Mouse (Mus musculus): ENCODE measurements around the gene Cog7. TPM values are rescaled to one million over a fixed set of nuclear protein-coding genes. Genes with fewer than 3 reads are reported as not detected.

Gene Cog7
- polyA plus RNA-seq, 1 experiment from 2014 or later: 20.7 TPM

DNA sequence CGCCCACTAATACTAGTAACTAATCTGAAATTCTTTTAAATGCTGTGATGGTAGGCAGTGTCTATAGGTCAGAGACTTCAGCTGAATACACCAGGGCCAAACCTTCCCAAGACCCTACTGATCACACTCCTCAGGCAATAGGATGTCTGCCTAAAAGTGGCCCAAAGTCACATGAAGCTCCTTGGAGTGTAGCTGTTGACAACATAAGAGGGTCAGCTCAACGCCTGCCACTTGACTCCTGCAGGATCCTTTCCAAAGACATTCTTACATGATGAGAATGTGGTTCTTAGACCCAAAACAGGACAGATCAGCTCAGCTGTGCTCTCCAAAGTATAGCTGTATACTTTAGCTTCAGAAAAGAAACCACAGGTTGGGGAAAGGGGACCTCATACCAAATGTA lies 39.1 kb downstream of the Cog7 start:
- no peaks in the 10 kb centered on the region for H3K27me3 ChIP-seq (replicated peaks; ENCODE audit: control insufficient read depth, insufficient read depth, low read length)
- no peak overlapping the region for H3K4me2 ChIP-seq
- H3K4me1 ChIP-seq (replicated peaks; ENCODE audit: control insufficient read depth, insufficient read depth, low read length): 0 out of 2 replicates have a peak, but pooled peaks cover 2% of the 10 kb centered on the region
- H3K36me3 ChIP-seq (ENCODE audit: control insufficient read depth, insufficient read depth, low read length): peaks cover 8% of the 10 kb centered on the region
- no peak overlapping the region for H3K4me3 ChIP-seq (ENCODE audit: low read depth, low read length)
- H3K9ac ChIP-seq (ENCODE audit: low read depth, low read length): no peak overlapping the region
- DNase-seq (ENCODE audit: low spot score) (no peak), ATAC-seq (replicated peaks; ENCODE audit: low FRiP score) (no peak)
- H3K9me3 ChIP-seq (ENCODE audit: control insufficient read depth, low read length): no peaks in the 10 kb centered on the region
- no peak overlapping the region for H3K27ac ChIP-seq (ENCODE audit: low read depth, low read length)
- 97% methylated on average over 2 of the region's 2 CpGs for WGBS

DNA sequence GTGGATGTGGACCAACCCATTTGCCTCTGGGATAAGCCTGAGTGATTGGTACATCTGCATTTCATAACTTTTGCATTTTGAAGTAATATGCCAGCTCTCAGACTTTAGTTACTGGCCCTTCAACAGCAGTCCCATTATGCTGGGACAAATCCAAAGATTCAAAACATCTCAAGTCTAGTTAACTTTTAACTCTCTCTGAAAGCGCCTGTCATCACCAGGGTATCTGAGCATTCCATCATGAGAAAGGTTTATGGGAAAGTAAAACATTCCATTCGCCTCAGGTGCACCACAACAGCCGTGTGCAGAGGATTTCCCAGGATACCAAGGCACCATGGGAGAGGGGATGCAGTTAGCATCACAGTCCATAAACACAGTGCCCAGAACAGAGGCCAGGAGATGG lies 39.9 kb downstream of the Cog7 start:
- H3K4me2 ChIP-seq: no peak overlapping the region
- H3K36me3 ChIP-seq (ENCODE audit: control insufficient read depth, insufficient read depth, low read length): peaks cover 8% of the 10 kb centered on the region
- 0 out of 2 replicates have a peak, but pooled peaks cover 2% of the 10 kb centered on the region for H3K4me1 ChIP-seq (replicated peaks; ENCODE audit: control insufficient read depth, insufficient read depth, low read length)
- no peaks in the 10 kb centered on the region for H3K9me3 ChIP-seq (ENCODE audit: control insufficient read depth, low read length)
- WGBS: 77% methylated on average over 3 of the region's 3 CpGs
- H3K27me3 ChIP-seq (replicated peaks; ENCODE audit: control insufficient read depth, insufficient read depth, low read length): no peaks in the 10 kb centered on the region
- no peak overlapping the region for H3K4me3 ChIP-seq (ENCODE audit: low read depth, low read length)
- ATAC-seq (replicated peaks; ENCODE audit: low FRiP score): no peak
- H3K27ac ChIP-seq (ENCODE audit: low read depth, low read length): no peak overlapping the region
- no peak for DNase-seq (ENCODE audit: low spot score)
- H3K9ac ChIP-seq (ENCODE audit: low read depth, low read length): no peak overlapping the region

DNA sequence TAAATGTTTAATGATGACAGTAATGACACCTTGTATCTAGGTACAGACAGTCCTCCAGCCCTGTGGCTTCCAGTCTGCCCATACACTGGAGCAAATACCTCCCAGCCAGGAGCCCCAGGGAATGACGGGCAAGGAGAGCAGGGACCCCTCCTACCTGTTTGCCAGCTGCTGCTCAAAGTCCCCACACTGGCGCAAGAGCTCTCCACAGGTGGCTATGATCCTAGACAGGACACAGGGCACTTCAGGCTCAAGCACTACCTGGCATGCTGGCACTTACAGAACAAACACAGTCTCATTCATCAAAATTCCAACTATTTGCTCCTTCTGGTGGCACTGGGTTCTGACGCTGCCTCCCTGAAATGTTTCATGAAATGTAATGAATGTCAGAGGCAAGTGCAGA lies 40.5 kb downstream of the Cog7 start:
- ATAC-seq (replicated peaks; ENCODE audit: low FRiP score) (no peak), DNase-seq (ENCODE audit: low spot score) (no peak)
- no peak overlapping the region for H3K4me3 ChIP-seq (ENCODE audit: low read depth, low read length)
- no peak overlapping the region for H3K4me2 ChIP-seq
- H3K9me3 ChIP-seq (ENCODE audit: control insufficient read depth, low read length): no peaks in the 10 kb centered on the region
- peaks cover 8% of the 10 kb centered on the region for H3K36me3 ChIP-seq (ENCODE audit: control insufficient read depth, insufficient read depth, low read length)
- no peak overlapping the region for H3K27ac ChIP-seq (ENCODE audit: low read depth, low read length)
- 0 out of 2 replicates have a peak, but pooled peaks cover 2% of the 10 kb centered on the region for H3K4me1 ChIP-seq (replicated peaks; ENCODE audit: control insufficient read depth, insufficient read depth, low read length)
- H3K27me3 ChIP-seq (replicated peaks; ENCODE audit: control insufficient read depth, insufficient read depth, low read length): no peaks in the 10 kb centered on the region
- no peak overlapping the region for H3K9ac ChIP-seq (ENCODE audit: low read depth, low read length)
- 86% methylated on average over 3 of the region's 3 CpGs for WGBS

DNA sequence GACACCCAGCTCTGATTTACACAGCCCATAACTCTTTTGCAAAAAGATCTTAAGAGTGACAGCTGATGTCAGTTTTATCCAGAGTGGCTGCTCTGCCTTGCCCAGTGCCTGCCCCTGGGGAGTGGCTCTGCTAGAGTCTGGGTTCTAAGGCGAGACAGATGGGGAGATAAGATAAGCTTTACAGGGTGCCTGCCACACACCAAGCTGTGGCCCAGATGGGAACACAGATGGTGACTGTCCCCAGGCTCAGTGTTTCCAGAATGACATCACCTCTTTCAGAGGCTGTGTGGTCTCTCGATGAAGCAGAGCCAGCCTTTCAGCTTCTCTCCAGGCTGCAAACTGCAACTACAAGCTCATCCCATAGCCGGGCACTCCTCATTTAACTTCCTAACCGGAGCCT lies 41.8 kb downstream of the Cog7 start:
- no peak for DNase-seq (ENCODE audit: low spot score)
- peak; percentile 74 for ATAC-seq (replicated peaks; ENCODE audit: low FRiP score)
- no peaks in the 10 kb centered on the region for H3K27me3 ChIP-seq (replicated peaks; ENCODE audit: control insufficient read depth, insufficient read depth, low read length)
- no peak overlapping the region for H3K9ac ChIP-seq (ENCODE audit: low read depth, low read length)
- no peaks in the 10 kb centered on the region for H3K9me3 ChIP-seq (ENCODE audit: control insufficient read depth, low read length)
- H3K4me2 ChIP-seq: no peak overlapping the region
- H3K27ac ChIP-seq (ENCODE audit: low read depth, low read length): no peak overlapping the region
- peaks cover 8% of the 10 kb centered on the region for H3K36me3 ChIP-seq (ENCODE audit: control insufficient read depth, insufficient read depth, low read length)
- 44% methylated on average over 4 of the region's 4 CpGs for WGBS
- no peak overlapping the region for H3K4me3 ChIP-seq (ENCODE audit: low read depth, low read length)
- 0 out of 2 replicates have a peak, but pooled peaks cover 2% of the 10 kb centered on the region for H3K4me1 ChIP-seq (replicated peaks; ENCODE audit: control insufficient read depth, insufficient read depth, low read length)

DNA sequence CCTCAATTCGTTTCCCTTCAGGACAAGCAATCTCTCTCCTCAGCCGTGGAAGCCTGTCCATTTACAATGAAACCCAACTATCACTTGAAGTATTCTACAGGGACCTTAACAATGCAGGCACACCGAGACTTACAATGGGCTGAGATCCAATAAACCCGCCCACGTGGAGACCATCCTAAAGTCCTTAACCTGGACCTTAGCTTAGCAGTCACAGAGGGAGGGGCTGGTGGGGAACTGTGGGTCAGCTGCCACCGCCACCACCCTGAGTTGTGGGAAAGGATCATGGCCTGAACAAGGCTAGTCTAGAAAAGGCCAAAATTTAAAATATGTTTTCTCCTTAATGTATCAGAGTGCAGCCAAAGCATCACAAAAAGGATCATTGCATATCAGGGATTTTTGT lies 42.3 kb downstream of the Cog7 start:
- H3K4me3 ChIP-seq (ENCODE audit: low read depth, low read length): no peak overlapping the region
- WGBS: 76% methylated on average over 6 of the region's 6 CpGs
- H3K36me3 ChIP-seq (ENCODE audit: control insufficient read depth, insufficient read depth, low read length): peaks cover 8% of the 10 kb centered on the region
- no peak for DNase-seq (ENCODE audit: low spot score)
- ATAC-seq (replicated peaks; ENCODE audit: low FRiP score): no peak
- 0 out of 2 replicates have a peak, but pooled peaks cover 2% of the 10 kb centered on the region for H3K4me1 ChIP-seq (replicated peaks; ENCODE audit: control insufficient read depth, insufficient read depth, low read length)
- no peak overlapping the region for H3K4me2 ChIP-seq
- no peaks in the 10 kb centered on the region for H3K27me3 ChIP-seq (replicated peaks; ENCODE audit: control insufficient read depth, insufficient read depth, low read length)
- H3K9ac ChIP-seq (ENCODE audit: low read depth, low read length): no peak overlapping the region
- H3K9me3 ChIP-seq (ENCODE audit: control insufficient read depth, low read length): no peaks in the 10 kb centered on the region
- H3K27ac ChIP-seq (ENCODE audit: low read depth, low read length): no peak overlapping the region

DNA sequence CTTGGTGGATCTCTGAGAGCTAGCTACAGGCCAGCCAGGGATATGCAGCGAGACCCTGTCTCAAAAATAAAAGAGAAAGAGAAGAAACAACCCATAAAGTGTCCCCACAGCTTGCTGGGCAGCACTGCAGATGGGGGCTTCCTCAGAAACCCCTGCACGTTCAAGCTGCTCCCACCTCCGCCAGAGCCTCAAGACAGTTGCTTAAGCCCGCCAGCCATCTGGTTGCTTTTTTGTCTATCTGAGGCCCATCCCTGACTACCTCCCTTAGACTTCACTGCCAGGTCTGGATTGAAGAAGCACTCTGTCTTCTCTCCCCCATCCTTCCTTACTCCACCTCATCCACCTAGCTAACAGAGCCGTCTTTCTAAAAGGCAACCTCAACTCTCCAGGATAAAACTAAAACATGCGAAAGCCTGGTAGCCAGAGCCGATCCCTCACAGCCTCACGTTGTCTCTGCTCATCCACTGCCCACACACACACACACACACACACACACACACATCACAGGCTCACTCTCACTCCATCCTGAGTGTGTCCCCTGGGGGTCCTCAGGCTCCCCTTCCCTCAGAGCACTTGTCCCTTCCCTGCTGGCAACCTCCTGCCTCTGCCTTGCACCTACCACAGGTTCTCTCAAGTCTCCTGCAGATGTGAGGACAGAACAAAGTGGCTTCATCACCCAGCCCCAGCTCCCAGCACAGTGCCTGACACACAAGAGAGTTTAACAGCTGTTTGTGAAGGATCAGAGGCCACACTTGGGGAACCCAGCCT lies 43.2 kb downstream of the Cog7 start:
- peaks cover 6% of the 10 kb centered on the region for H3K36me3 ChIP-seq (ENCODE audit: control insufficient read depth, insufficient read depth, low read length)
- H3K9ac ChIP-seq (ENCODE audit: low read depth, low read length): no peak overlapping the region
- H3K27me3 ChIP-seq (replicated peaks; ENCODE audit: control insufficient read depth, insufficient read depth, low read length): no peaks in the 10 kb centered on the region
- 0 out of 2 replicates have a peak, but pooled peaks cover 2% of the 10 kb centered on the region for H3K4me1 ChIP-seq (replicated peaks; ENCODE audit: control insufficient read depth, insufficient read depth, low read length)
- no peak overlapping the region for H3K4me2 ChIP-seq
- WGBS: 87% methylated on average over 8 of the region's 8 CpGs
- no peak overlapping the region for H3K27ac ChIP-seq (ENCODE audit: low read depth, low read length)
- H3K4me3 ChIP-seq (ENCODE audit: low read depth, low read length): no peak overlapping the region
- no peak for ATAC-seq (replicated peaks; ENCODE audit: low FRiP score)
- no peaks in the 10 kb centered on the region for H3K9me3 ChIP-seq (ENCODE audit: control insufficient read depth, low read length)
- no peak for DNase-seq (ENCODE audit: low spot score)

DNA sequence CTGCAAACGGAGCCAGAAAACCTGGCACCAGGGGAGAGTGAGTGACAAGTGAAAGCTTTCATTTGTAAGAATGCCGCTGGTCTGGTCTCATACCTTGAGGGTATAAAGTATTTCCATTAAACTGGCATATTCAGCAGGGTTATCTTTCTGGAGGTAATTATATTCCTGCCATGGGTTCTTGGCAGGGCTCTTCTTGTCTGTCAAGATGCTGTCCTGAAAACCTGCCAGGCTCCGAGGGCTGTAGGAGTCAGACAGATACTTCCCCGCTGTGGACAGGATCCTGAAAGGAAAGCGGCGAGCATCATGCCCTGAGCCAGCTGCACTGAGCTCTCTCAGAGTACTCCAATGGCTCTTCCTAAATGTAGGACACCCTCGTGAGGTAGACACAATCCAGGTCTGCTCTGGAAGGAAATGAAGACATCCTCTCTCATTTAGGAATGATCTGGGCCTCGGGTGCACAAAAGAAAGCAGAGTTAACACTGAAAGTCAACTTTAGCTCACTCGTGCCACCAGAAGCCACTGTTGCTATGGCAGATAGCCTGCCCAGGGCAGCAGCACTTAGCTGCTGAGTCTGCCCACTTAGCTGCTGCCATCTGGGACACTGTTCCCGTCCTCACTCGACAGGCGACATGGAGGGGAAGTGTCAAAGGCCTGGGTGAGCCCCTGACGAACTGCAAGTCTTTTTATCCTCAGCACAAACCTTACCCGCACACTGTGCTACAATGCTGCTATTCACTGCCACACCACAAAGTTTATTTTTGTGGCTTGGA lies 44.5 kb downstream of the Cog7 start:
- H3K9me3 ChIP-seq (ENCODE audit: control insufficient read depth, low read length): no peaks in the 10 kb centered on the region
- no peak overlapping the region for H3K4me3 ChIP-seq (ENCODE audit: low read depth, low read length)
- no peak overlapping the region for H3K4me2 ChIP-seq
- no peak overlapping the region for H3K9ac ChIP-seq (ENCODE audit: low read depth, low read length)
- 0 out of 2 replicates have a peak, but pooled peaks cover 2% of the 10 kb centered on the region for H3K4me1 ChIP-seq (replicated peaks; ENCODE audit: control insufficient read depth, insufficient read depth, low read length)
- no peak overlapping the region for H3K27ac ChIP-seq (ENCODE audit: low read depth, low read length)
- H3K27me3 ChIP-seq (replicated peaks; ENCODE audit: control insufficient read depth, insufficient read depth, low read length): no peaks in the 10 kb centered on the region
- ATAC-seq (replicated peaks; ENCODE audit: low FRiP score) (no peak), DNase-seq (ENCODE audit: low spot score) (no peak)
- peaks cover 2% of the 10 kb centered on the region; the same call in 1 of the 2 replicates for H3K36me3 ChIP-seq (ENCODE audit: control insufficient read depth, insufficient read depth, low read length)
- 74% methylated on average over 14 of the region's 14 CpGs for WGBS

DNA sequence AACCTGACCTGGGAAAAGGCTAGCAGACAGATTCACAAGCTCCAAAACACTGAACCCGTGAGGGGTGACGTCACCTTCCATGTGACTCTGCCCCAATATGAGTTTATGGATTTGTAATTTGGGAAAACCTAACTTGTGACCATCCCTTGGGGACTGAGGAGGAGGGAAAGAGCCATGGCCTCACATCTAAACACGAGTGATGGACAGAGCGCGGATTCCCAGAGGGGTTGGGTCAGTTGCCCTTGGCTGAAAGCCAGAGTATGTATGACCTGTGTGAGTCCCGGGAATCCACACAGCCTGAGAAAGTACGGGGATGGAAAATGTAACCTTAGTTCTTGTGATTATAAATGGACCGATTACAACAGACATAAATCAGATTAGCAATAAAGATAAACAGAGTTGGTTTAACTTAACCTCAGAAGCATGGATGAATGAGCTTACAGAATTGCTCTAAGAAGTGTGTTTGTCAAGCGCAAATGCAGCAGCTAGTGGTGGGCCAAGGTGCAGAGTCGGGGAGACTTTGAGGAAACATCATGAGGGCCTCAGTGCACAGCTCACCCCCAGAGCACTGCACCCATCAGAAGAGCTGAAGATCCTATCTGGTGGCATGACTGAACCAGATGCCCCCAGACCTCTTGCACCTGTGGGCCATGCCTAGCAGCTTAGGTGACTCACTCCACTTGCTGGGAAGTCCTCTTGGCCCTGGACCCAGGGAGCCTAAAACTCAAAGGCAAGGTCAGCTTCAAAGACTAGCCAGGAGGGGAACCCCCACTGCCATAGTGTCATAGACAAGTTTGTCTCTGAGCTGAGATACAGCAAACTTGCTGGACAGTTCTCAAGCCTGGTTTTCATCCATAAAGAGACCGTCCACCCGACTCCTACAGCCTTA lies 45.4 kb downstream of the Cog7 start:
- DNase-seq (ENCODE audit: low spot score) (no peak), ATAC-seq (replicated peaks; ENCODE audit: low FRiP score) (no peak)
- no peaks in the 10 kb centered on the region for H3K36me3 ChIP-seq (ENCODE audit: control insufficient read depth, insufficient read depth, low read length)
- no peaks in the 10 kb centered on the region for H3K9me3 ChIP-seq (ENCODE audit: control insufficient read depth, low read length)
- WGBS: 80% methylated on average over 12 of the region's 12 CpGs
- H3K4me3 ChIP-seq (ENCODE audit: low read depth, low read length): no peak overlapping the region
- H3K27ac ChIP-seq (ENCODE audit: low read depth, low read length): no peak overlapping the region
- no peak overlapping the region for H3K4me2 ChIP-seq
- no peaks in the 10 kb centered on the region for H3K27me3 ChIP-seq (replicated peaks; ENCODE audit: control insufficient read depth, insufficient read depth, low read length)
- H3K9ac ChIP-seq (ENCODE audit: low read depth, low read length): no peak overlapping the region
- H3K4me1 ChIP-seq (replicated peaks; ENCODE audit: control insufficient read depth, insufficient read depth, low read length): 0 out of 2 replicates have a peak, but pooled peaks cover 2% of the 10 kb centered on the region
